Mouse (Mus musculus) lung, embryonic 14.5 days (tissue): ENCODE data around the gene Nck1. TPM values are rescaled to one million over a fixed set of nuclear protein-coding genes. Genes with fewer than 3 reads are reported as not detected.
A peak's percentile ranks its signal among the peaks of the same experiment; 100 is the strongest.

ENCODE experiments used
- ATAC-seq: fragments of 200-750 bp; cut with Nextera tagmentation; 2 replicates; pipeline ENCODE4 v1.8.0; 2017; ENCODE audit warnings: mild to moderate bottlenecking, moderate TSS enrichment, moderate library complexity; ENCODE audit not compliant: insufficient read depth
- DNase-seq: peaks from one replicate; pipeline ENCODE4 v3.0.0-alpha.2; 2015
- H3K27ac ChIP-seq: fragments of 300-500 bp; sonication (generic); 2 replicates; pipeline ENCODE4 v1.5.1; 2014; ENCODE audit warnings: low read depth, mild to moderate bottlenecking, moderate library complexity
- H3K27me3 ChIP-seq: fragments of 300-500 bp; sonication (generic); 2 replicates; pipeline ENCODE4 v1.6.1; 2014; ENCODE audit warnings: low read length, control low read depth; ENCODE audit not compliant: insufficient read depth
- H3K36me3 ChIP-seq: fragments of 300-500 bp; sonication (generic); 2 replicates; pipeline ENCODE4 v1.6.1; 2014; ENCODE audit warnings: control low read depth; ENCODE audit not compliant: insufficient read depth
- H3K4me1 ChIP-seq: fragments of 300-500 bp; sonication (generic); 2 replicates; pipeline ENCODE4 v1.6.1; 2014; ENCODE audit warnings: antibody characterized with exemption, control low read depth; ENCODE audit not compliant: insufficient read depth
- H3K4me2 ChIP-seq: fragments of 300-500 bp; sonication (generic); 2 replicates; pipeline ENCODE4 v1.6.1; 2014; ENCODE audit warnings: mild to moderate bottlenecking
- H3K4me3 ChIP-seq: fragments of 300-500 bp; sonication (generic); 2 replicates; pipeline ENCODE4 v1.5.1; 2014; ENCODE audit warnings: low read depth, low read length
- H3K9ac ChIP-seq: fragments of 300-500 bp; sonication (generic); 2 replicates; pipeline ENCODE4 v1.6.1; 2014
- H3K9me3 ChIP-seq: fragments of 300-500 bp; sonication (generic); 2 replicates; pipeline ENCODE4 v1.6.1; 2016; ENCODE audit warnings: low read depth, low read length, control low read depth
- CTCF ChIP-seq: IDR thresholded peaks from 2 replicates; pipeline ENCODE4 v1.5.1; 2016; ENCODE audit warnings: antibody characterized with exemption, low read depth
- WGBS: fragments of 180-500 bp; shearing (Covaris S2); extraction: QIAGEN DNeasy Blood & Tissue Kit; methylation state at CpG from one replicate; pipeline ENCODE4 v1.1.7; 2014; 5-methylcytosine and 5-hydroxymethylcytosine counted together
- polyA plus RNA-seq: library from polyadenylated mRNA; unstranded; fragments of >200 nt; fragmentation: Nextera tagmentation; extraction: Ambion mirVana; gene quantifications from 2 replicates; pipeline ENCODE4 v1.2.1, GENCODE M21; 2014

Gene Nck1
- polyA plus RNA-seq = 71.3 and 77.8 TPM in 2 replicates

GRCm38 (mm10) chr9:100545715-100546593 lies at the start of gene Nck1:
Gene Nck1 (minus strand): TSS chr9:100546134.
- no peaks in the 10 kb centered on the region for H3K4me1 ChIP-seq

GRCm38 (mm10) chr9:100590462-100590861 lies 44.5 kb upstream of the Nck1 start:
- Histone ChIP-seq H3K9me3 (no peaks in the 10 kb centered on the region), H3K27me3 (no peaks in the 10 kb centered on the region), H3K9ac (no peak overlapping the region), H3K4me2 (no peak overlapping the region), H3K4me3 (no peak overlapping the region), H3K27ac (no peak overlapping the region), H3K36me3 (no peaks in the 10 kb centered on the region), H3K4me1 (no peaks in the 10 kb centered on the region)
- no peak for ATAC-seq
- 61% methylated on average over 4 of the region's 4 CpGs for WGBS
- TF ChIP-seq CTCF = no peak
- DNase-seq = no peak

More at GRCm38 (mm10) chr9:100545715-100546593, at the start of gene Nck1:
- DNase-seq (peak; percentile 99), ATAC-seq (peak; percentile 100)
- H3K9me3 ChIP-seq = peaks cover 6% of the 10 kb centered on the region; the same call in 1 of the 2 replicates
- no peaks in the 10 kb centered on the region for H3K36me3 ChIP-seq
- H3K4me2 ChIP-seq = peak within 1 kb of the TSS; percentile 79
- TF ChIP-seq CTCF = peak; percentile 69
- H3K27ac ChIP-seq = peak within 1 kb of the TSS; percentile 90
- WGBS = under 1% methylated on average over 89 of the region's 93 CpGs
- no peaks in the 10 kb centered on the region for H3K27me3 ChIP-seq
- H3K4me3 ChIP-seq = peak within 1 kb of the TSS; percentile 97
- H3K9ac ChIP-seq = peak within 1 kb of the TSS; percentile 85

- TF ChIP-seq CTCF = no peak
- H3K4me1 ChIP-seq = no peaks in the 10 kb centered on the region
- ATAC-seq (no peak), DNase-seq (no peak)
- H3K36me3 ChIP-seq = no peaks in the 10 kb centered on the region
- H3K27ac ChIP-seq = no peak overlapping the region; the same call in 1 of the 2 replicates
- H3K9me3 ChIP-seq = no peaks in the 10 kb centered on the region
- no peak overlapping the region for H3K4me2 ChIP-seq
- no peak overlapping the region for H3K4me3 ChIP-seq
- no peaks in the 10 kb centered on the region for H3K27me3 ChIP-seq
- 65% methylated on average over 4 of the region's 4 CpGs for WGBS
- no peak overlapping the region for H3K9ac ChIP-seq
These were observed 38.1 kb upstream of the Nck1 start for GRCm38 (mm10) chr9:100584031-100584430.

GRCm38 (mm10) chr9:100582883-100583575 lies 37.1 kb upstream of the Nck1 start:
- no peaks in the 10 kb centered on the region for H3K4me1 ChIP-seq
- peak overlapping the region; percentile 35 for H3K4me2 ChIP-seq
- no peak for TF ChIP-seq CTCF
- peak; percentile 74 for ATAC-seq
- no peak overlapping the region for H3K9ac ChIP-seq
- H3K36me3 ChIP-seq = no peaks in the 10 kb centered on the region
- no peak overlapping the region for H3K4me3 ChIP-seq
- peak overlapping the region; percentile 9; the same call in 1 of the 2 replicates for H3K27ac ChIP-seq
- no peaks in the 10 kb centered on the region for H3K27me3 ChIP-seq
- WGBS = 39% methylated on average over 13 of the region's 13 CpGs
- peak; percentile 56 for DNase-seq
- no peaks in the 10 kb centered on the region for H3K9me3 ChIP-seq

GRCm38 (mm10) chr9:100581543-100582492 lies 35.9 kb upstream of the Nck1 start:
- H3K4me3 ChIP-seq = no peak overlapping the region
- H3K4me1 ChIP-seq = no peaks in the 10 kb centered on the region
- no peak overlapping the region for H3K4me2 ChIP-seq
- 46% methylated on average over 13 of the region's 13 CpGs for WGBS
- peak; percentile 36; the same call in 1 of the 2 replicates for ATAC-seq
- no peak for TF ChIP-seq CTCF
- H3K9ac ChIP-seq = no peak overlapping the region
- DNase-seq = peak; percentile 69
- H3K36me3 ChIP-seq = no peaks in the 10 kb centered on the region
- peak overlapping the region; percentile 63; the same call in 1 of the 2 replicates for H3K27ac ChIP-seq
- no peaks in the 10 kb centered on the region for H3K9me3 ChIP-seq
- H3K27me3 ChIP-seq = no peaks in the 10 kb centered on the region

- no peaks in the 10 kb centered on the region for H3K36me3 ChIP-seq
- no peaks in the 10 kb centered on the region for H3K9me3 ChIP-seq
- ATAC-seq (no peak), DNase-seq (peak; percentile 52)
- no peak overlapping the region for H3K4me3 ChIP-seq
- no peaks in the 10 kb centered on the region for H3K4me1 ChIP-seq
- no peak for TF ChIP-seq CTCF
- 54% methylated on average over 20 of the region's 20 CpGs for WGBS
- 0 out of 2 replicates have a peak overlapping the region, but pooled peaks have one; percentile 1 for H3K4me2 ChIP-seq
- H3K27ac ChIP-seq = peak overlapping the region; percentile 61; the same call in 1 of the 2 replicates
- no peak overlapping the region for H3K9ac ChIP-seq
- no peaks in the 10 kb centered on the region for H3K27me3 ChIP-seq
These were observed 34.3 kb upstream of the Nck1 start for GRCm38 (mm10) chr9:100580196-100580740.
